Mouse (Mus musculus) cerebellum, adult 18-20 months (tissue): ENCODE measurements around the gene Cldn15.
A peak's percentile ranks its signal among the peaks of the same experiment; 100 is the strongest.
"Not testable (repeated sequence)": the region's sequence is repeated elsewhere in the genome, so short reads cannot be mapped to it uniquely, and the experiment has no call there.

ENCODE experiments used
- DNase-seq, 2 experiments: peaks; one replicate each; pipeline ENCODE4 v3.0.0; 2021

The Cldn15 gene

DNA sequence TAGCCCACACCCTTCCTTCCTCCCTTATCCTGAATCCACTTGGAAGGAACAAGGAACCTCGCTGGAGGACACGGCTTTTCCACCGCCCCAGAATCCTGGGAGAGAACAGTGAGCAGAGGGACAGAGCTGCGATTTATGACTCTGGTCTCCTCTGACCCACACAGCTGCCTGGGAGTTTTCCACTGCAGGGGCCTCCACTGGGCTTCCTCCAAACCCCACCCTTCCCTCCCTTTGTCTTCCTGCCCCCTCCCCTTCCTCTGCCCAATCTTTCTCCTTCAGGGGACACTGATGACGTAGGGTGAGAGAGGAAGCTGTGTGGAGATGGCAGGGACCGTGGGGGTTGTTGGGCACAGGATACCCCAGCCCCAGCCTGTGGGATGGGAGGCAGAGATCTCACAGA is at the start of gene Cldn15:
Gene Cldn15 (plus strand): TSS at position 286 of the 400 bp plus-strand sequence.
- no peak for DNase-seq

DNA sequence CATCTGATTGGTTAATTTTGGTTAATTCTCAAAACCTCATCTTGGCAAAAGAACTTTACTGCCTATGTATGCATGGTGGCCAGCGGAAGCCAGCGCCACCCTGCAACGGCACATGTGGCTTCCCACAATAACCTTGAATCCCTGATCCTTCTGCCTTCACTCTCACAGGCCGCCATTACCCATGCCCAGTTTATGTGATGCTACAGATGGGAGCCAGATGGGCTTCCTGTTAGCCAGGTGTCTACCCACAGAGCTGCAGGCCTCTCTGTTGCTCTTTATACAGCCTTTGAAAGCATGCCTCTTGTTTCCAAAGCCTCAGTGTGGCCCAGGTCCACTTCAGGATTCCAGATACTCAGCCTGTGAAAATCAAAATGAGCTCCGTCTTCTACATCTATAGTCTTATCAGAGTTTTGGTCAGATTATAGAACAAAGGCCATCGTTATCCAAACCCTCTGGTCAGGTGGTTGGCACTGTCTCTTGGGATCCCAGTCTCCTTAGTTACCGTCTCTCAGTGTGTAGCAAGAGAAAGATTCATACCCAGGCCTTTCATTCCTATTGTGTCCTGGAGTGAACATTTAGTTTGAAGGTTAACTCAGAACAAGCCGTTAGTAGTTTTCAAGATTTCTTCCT is 48.7 kb upstream of the Cldn15 start:
- DNase-seq: no peak

DNA sequence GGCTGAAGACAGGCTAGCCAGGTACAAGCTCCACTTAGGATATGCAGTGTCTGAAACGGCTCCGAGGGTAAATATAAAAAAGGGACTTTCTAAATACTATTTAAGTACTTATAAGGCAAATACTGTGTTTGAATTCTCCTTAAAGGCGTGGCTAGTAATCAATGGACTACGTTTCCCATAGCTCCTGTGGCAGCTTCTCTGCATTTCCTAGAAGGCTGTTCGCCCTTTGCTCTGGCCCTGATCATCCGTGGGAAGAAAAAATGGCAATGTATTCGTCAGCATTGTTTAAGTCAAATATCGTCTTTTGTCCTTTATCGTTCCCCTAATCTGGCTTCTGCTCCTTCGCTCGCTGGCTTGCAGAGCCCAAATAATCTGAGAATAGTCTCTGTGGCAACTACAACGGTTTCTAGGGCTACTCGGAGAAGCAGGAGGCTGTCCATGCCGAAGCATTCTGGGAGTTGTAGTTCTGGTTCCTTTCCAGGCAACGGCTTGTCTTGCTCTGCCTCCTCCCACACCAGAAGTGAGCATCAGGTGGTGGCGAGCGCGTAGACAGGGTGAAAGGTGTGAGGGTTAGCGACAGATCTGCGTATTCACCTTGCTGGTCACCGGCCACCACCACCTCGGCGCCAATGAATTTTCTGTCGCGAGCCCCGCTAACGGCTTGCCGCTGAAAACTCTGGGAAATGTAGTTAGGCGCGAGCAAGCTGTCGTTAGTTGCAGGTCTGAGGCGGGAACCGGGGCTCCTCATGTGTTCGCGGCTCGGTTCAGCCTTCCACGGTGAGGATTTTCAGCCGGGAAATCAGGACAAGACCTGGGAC is 47.6 kb upstream of the Cldn15 start:
- DNase-seq: peak; percentile 81 to 91

DNA sequence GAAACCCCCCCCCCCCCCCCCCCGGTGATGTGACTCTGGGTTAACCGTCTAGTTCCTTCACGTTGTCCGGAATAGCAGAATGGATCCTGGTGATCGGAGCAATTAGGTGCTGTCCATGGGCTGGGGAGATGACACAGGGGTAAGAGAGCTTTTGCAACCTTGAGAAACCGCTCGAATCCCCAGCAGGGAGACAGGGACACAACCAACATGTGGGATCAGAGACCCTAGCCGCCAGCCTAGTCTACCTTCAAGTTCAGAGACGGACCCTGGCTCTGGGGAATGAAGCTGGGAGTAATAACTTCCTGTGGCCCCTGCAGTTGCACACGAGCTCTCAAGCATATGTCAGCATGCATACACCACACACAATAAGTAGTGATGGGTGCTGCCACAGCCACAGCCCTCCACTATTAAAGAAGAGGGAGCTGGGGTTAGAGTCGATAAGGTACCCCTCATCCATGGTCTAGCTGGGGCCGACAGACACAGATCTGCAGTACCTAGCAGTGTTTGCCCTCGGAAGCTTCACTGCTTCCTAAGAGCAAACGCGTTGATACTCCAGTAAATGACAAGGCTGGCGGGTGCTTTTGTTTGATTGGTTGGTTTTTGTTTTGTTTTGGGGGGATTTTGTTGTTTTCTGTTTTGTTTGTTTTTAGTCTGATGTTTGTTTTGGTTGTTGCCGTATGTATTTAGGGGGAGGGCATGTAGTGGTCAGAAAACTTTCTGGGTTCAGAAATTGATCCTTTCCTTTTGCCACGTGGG is 46.7 kb upstream of the Cldn15 start:
- DNase-seq: peak in 1 of 2 experiments; percentile 21

DNA sequence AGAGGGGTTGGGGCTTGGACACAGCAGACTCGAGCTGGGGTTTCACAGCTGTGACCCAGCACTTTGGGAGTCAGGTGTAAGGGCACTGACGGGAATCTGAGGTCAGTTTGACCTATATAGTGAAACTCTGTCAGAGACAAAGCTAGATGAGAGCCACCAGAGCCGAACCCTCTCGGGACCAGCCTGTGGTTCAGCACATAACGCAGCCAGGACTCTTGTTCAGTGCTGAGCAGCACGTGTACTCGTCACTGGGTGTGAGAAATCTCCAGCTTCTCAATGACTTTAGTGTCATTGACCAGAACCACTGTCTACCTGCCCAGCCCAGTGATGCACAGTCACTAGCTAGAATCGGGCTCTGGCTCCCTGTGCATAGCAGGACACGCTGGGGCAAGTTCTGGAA is 43.6 kb upstream of the Cldn15 start:
- no peak for DNase-seq

DNA sequence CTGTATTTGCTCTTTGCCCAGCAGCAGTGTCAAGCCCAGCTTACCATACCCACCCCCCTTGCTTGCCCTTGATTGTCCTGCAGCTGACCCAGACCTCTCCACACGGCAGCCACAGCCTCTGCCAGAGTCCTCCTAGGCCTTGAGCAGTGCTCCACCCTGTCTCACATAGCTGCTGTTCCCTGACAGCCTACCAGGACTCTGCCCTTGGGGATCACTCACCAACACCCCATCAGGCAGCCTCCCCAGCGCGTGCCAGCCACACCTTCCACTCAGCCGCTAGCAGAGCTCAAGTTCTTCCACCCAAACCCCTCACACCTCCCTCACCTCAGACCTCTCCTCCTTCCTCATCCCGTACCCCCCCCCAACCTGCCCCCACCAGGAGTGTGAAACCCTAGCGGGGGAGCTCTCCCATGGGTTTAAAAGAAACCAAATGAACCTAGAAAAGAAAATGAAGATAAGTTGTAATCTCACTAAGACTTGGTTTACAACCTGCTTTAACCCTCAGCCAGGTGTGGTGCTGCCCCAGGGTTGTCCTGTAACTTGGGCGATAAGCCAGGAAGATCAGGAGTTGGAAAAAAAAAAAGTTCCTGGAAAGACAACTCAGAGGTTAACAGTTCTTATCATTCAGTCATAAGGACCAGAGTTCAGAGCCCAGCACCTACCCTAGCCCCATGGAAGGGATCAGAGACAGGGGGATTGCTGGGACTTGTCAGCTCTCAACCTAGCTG is 42.5 kb upstream of the Cldn15 start:
- no peak for DNase-seq

DNA sequence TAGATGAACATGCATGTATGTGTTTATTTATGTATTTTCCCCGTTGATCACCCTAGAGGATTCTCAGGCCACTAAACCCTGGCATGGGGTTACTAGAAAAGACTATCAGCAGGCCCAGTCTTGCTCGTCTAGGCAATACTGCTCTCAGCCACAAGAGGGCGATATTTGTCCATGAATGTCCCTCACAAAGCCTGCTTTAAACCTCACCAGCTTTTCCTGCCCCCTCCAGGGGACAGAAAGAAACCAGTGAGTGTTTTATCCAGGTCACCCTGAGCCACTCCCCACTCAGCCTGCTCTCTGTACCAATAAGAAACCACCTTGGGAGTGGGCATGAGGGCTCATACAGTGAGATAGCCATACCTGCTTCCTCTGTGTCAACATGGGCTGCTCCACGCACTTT is 37.3 kb upstream of the Cldn15 start:
- DNase-seq: peak; percentile 79 to 80

DNA sequence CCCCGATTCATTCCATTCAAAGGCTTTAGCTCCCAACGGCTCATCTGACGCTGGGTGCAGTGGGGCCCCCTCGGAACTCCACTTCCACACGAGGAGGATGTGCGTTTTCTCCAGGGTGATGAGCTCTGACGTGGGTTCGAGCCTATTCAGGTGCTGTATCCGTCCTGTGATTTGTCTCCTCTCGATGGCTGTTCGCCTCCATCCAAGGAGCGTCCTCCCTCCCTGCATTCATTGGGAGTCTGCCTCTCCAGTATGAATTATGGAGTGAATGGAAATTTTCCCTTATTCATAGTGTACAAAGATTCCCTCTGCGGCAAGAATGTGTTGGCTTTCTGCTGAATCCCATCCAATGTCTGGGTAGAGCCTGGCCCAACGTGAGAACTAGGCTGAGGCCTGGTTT is 34.5 kb upstream of the Cldn15 start:
- no peak for DNase-seq

DNA sequence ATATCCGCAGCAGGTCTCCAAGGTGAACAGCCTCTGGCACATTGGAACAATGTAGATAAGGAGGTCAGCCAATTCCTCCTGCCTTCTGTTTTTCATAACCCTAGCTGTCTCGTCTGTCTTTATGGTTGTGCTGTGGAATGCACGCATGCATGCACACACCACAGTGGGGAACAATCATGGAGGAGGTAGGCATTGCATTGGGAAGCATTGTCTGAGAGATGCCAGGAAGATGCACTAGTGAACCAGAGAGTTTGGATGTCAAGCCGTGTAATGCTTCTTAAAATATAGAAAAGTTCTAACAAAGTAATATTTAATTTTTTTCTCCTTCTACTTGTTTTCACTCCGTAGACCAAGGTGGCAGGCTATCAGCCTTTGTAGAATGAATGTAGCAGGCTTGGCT is 33.5 kb upstream of the Cldn15 start:
- no peak for DNase-seq

DNA sequence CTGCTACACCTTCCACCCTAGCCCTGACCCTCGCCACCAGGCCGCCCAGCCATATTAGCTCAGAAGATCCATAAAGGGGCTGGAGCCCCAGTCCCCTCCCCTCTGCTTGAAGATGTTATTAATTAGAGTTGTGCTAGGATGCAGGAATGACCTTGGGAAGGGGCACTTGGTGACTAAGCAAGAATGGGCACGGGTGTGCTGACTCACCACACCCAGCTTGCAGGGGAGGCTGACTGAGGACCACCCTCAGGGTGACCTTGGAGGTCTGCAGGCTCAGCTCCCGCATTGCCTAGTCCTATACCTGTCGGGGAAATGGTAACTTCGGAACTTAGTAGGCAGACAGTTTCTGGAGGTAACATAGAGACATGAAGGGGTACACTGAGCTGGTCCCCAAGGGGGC is 32.5 kb upstream of the Cldn15 start:
- DNase-seq: no peak

DNA sequence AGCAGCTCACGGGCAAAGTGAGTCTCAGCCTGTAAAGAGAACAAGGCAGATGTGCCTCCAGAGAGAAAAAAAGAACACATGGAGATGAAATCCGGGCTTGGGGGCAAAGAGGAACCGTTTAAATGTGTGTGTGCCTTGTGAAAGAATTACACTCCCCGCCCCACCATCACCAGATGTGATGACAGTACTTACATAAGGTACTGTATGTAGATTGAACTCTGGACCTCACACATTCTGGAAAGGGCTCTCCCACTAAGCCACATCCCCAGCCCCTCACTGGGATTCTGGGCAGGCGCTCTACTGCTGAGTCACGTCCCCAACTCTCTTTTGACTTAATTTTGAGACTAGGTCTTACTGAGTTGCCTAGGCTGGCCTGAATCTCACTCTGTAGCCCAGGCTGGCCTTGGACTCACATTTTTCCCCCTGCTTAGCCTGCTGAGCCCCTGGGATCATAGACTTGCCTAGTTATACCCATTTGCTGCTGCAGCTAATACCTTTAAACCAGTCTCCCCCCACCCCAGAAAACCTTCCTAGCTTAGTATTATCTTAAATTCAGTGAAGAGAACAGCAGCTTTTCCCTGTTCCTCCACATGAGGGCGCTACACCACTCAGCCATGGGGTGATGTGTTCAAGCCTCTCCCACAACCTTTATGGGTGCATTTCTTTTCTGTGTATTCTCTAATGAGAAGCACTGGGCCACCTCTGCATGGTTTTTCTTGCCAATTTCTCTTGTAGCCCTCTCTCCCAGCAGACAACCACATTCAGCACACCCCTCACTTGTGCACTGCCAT is 30.3 kb upstream of the Cldn15 start:
- DNase-seq: no peak

DNA sequence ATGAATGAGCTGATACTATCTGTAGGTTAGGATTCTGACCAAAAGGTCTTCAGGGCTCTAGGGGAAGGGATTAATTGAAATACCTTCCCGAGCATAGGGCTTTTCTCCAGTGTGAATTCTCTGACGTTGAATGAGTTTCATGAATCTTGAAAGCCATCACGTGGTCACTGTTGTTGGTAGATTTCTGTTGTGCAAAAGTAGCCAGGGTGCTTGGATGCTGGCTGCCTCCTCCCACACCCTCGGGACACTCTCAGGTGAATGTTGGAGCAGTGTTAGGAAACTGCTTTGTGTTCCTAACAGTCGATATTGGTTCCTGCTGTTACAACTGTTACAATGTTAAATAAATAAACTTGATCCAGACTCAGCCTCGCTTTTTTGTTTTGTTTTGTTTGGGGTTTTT is 29.7 kb upstream of the Cldn15 start:
- no peak for DNase-seq

DNA sequence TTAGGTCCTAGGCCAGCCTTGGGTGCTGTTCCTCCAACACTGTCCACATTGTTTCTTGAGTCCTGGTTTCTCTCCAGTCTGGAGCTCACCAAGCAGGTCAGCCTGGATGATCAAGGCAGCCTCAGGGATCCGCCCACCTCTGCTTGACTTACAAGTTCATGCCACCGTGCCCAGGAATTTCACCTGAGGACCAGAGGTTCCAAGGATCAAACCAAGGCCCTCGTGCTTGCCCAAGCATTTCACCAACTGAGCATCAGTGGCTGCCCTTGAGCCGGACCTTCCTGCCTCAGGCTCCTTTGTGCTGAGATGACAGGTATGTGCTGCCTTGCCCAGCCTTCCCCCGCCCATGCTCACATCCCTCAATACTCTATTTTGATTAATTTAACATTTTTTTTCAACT is 28.8 kb upstream of the Cldn15 start:
- DNase-seq: no peak

DNA sequence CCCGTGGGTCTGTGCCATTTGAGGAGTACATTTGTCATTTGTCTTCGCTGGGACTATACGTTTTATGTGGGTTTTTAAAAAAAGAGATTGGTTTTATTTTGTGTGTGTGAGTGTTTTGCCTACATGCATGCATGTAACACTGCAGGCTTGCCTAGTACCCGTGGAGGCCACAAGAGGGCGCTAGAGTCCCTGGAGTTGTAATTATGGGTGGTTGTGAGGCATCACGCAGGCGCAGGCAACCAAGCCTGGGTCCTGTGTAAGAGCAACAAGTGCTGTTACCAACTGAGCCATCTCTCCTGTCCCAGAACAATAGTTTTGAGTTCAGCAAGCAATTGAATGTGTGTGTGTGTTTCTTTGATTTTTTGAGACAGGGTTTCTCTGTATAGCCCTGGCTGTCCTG is 27.1 kb upstream of the Cldn15 start:
- no peak for DNase-seq

DNA sequence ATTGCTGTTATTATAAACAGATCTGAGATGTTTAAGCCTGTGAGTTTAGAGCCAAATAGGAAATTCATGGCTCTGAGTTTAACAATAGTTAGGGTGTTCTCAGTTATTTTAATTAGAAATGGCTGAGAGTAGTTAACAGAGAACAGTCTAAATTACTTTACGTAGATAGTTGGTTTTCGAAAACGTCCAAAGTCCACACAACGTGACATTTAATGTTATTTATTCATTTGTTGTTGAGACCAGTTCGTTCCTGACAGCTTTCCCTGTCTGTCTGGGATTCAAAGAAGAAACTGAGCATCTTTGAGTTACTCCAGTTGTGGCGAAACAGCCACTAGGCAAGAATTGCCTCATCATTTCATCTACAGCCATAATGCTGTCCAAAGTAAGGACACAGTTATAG is 26.4 kb upstream of the Cldn15 start:
- not testable (repeated sequence) for DNase-seq

DNA sequence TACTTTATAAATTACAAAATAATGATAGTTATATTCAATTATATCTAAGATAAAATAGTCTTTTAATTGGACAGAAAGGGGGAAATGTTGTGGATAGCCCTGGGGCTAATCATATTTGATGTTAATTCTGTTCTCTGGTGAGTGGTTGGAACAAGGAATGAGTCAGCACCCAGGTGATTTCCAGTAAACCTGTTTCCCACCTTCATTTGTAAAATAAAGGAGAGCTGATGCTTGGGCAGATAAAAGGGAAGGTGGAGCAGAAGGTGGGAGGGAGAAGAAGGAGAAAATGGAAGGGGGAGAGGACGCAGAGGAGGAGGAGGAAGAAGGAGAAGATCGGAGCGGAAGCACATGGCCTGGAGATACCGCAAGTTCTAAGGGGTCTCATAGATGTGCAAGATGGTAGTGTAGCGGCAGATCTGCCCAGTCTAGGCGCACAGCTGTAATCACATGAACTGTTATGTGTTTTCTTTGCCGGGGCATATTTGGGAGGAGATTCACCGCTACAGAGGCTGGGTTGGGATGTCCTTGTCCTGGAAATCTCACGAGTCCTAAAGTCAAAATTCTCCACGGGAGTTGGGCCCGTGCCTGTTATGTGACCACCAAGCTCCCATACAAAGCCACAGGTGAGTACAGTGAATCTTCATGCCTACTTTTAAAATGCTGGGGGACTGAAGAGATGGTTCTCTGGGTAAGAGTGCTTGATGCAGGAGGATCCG is 25.4 kb upstream of the Cldn15 start:
- no peak for DNase-seq

DNA sequence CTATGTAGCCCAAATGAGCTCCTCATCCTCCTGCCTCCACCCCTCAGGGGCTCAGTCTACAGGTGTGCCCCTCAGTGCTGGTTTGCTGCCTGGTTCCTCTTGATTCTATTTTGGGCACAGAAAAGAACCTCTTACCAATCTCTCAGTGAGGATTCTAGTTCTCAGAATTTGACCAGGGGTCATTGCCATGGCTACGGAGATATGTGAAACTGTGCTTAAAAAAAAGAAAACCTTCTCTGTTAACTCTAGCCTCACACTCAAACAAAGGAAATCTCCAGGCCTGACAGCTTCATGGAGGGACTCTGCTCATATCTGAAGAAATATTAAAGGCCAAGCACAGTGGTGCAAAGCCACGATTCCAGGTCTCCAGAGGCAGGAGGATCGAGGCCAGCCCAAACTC is 23.6 kb upstream of the Cldn15 start:
- DNase-seq: no peak

DNA sequence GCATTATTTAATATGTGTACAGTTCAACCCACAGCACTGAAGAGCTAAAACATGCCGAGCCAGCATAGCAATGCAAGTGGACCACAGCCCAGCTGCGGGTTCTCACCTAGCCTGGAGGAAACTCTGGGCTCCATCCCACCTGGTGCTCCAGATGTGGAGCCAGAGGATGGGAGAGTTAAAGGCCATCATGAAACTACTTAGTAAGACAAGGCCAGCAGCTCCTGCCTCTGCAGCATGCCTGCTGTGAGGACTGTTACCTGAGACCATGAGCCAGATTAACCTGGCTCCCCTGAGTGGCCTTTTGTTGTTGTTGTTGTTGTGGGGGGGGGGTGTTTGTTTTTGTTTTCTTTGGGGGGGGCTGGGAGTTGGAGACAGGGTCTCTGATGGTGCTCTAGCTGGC is 23.0 kb upstream of the Cldn15 start:
- no peak for DNase-seq

DNA sequence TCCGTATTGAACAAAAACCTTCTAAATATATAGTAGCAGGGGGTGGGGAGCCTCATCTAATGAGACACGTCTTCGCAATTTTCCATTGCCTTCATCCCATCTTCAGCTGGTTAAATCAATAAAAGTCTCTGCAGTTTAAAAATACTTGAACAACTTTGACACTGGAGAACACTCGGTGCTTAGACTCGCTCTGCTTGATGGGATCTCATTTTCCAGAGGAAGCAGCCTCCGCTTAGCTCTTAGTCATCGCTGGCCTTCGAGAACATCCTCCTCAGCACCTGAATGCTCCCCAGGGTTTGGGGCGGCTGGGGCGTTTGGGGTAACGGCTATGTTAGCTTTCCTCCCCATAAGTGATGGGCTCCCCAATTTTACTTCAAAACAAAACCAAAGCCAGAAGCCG is 21.3 kb upstream of the Cldn15 start:
- no peak for DNase-seq

DNA sequence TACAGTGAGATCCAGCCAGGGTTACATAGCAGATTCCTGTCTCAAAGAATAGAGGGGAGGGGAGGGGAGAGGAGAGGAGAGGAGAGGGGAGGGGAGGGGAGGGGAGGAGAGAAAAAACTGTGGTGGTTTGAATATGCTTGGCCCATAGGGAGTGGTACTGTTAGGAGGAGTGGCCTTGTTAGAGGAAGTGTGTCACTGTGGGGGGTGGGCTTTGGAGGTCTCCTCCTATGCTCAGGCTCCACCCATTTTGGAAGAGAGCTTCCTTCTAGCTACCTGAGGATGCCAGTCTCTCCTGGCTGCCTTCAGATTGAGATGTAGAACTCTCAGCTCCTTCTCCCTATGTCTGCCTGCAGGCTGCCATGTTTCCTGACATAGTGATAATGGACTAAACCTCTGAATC is 18.5 kb upstream of the Cldn15 start:
- DNase-seq: no peak

DNA sequence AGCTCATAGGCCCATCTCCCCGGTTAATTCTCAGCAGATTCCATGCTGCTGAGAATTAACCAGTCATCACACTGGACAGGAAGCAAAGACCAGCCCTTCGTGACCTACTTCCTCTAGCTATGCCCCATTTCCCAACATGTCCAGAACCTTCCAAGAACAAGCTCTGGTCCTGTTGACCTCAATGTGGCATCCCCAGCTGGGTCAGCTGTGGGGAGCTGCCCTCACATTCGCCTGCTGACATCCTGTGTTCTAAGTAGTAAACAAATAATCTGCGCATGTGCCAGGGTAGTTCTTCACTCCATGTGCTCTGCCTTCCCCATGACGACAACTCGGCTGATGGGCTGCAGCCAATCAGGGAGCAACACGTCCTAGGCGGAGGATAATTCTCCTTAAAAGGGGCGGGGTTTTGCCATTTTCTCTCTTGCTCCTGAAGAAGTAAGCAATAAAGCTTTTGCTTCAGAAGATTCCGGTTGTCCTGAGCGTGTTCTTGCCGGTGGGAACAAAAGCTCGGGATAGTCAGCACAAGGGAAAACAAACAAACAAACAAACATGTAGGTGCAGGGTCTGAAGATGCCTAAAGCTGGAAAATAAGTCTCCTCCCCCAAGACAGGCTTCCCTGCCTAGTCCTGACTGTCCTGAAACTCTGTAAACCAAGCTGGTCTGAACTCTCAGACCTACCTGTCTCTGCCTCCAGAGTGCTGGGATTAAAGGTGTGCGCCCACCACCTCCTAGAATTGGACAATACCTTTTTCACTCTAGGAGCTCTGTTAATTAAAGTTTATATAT is 16.7 kb upstream of the Cldn15 start:
- DNase-seq: not testable (repeated sequence)
